Mouse (Mus musculus) thymus, adult 2 months (tissue): ENCODE data around the gene Glra1. TPM values are rescaled to one million over a fixed set of nuclear protein-coding genes. Genes with fewer than 3 reads are reported as not detected.

Experiments used
- DNase-seq: peaks from one replicate; pipeline ENCODE4 v3.0.0; 2021
- H3K27ac ChIP-seq: fragments of 200-500 bp; 2 replicates; pipeline ENCODE4 v1.5.1; 2012; ENCODE audit warnings: low read length, control low read depth; ENCODE audit not compliant: control insufficient read depth, insufficient read depth
- H3K27me3 ChIP-seq: fragments of 200-500 bp; 2 replicates; pipeline ENCODE4 v1.6.1; 2012; ENCODE audit warnings: mild to moderate bottlenecking, low read length, moderate library complexity, mixed read lengths; ENCODE audit not compliant: control insufficient read depth, insufficient read depth
- H3K36me3 ChIP-seq: fragments of 200-500 bp; 2 replicates; pipeline ENCODE4 v1.6.1; 2012; ENCODE audit warnings: mild to moderate bottlenecking, low read length, moderate library complexity; ENCODE audit not compliant: control insufficient read depth, insufficient read depth
- H3K4me1 ChIP-seq: fragments of 200-500 bp; replicated peaks from 2 replicates; pipeline ENCODE4 v1.6.1; 2012; ENCODE audit warnings: low read length; ENCODE audit not compliant: control insufficient read depth, insufficient read depth
- H3K4me3 ChIP-seq: fragments of 200-500 bp; 2 replicates; pipeline ENCODE4 v1.5.1; 2012; ENCODE audit warnings: mild to moderate bottlenecking, low read length, control low read depth, moderate library complexity; ENCODE audit not compliant: control insufficient read depth, insufficient read depth
- CTCF ChIP-seq: fragments of 200-500 bp; IDR thresholded peaks from 2 replicates; pipeline ENCODE4 v1.5.1; 2012; ENCODE audit warnings: mild to moderate bottlenecking, control low read depth, low read length, moderate library complexity, borderline replicate concordance; ENCODE audit not compliant: control insufficient read depth, poor library complexity, insufficient read depth; ENCODE audit errors: extremely low read depth
- POLR2A ChIP-seq: fragments of 200-500 bp; IDR thresholded peaks from 2 replicates; pipeline ENCODE4 v1.6.1; 2012; ENCODE audit warnings: mild to moderate bottlenecking, low read length, control low read depth, moderate library complexity; ENCODE audit not compliant: control insufficient read depth, poor library complexity, insufficient read depth; ENCODE audit errors: extremely low read depth
- WGBS: fragments of 180-500 bp; shearing (Covaris S2); methylation state at CpG from one replicate; pipeline ENCODE4 v1.1.7; 2018; 5-methylcytosine and 5-hydroxymethylcytosine counted together
- polyA plus RNA-seq: library from polyadenylated mRNA; depleted of rRNA; stranded (reverse); fragments of >200 nt; gene quantifications from 2 replicates; pipeline ENCODE4 v1.2.3, GENCODE M21; 2012

The Glra1 gene
- polyA plus RNA-seq, 1 experiment: not detected

DNA sequence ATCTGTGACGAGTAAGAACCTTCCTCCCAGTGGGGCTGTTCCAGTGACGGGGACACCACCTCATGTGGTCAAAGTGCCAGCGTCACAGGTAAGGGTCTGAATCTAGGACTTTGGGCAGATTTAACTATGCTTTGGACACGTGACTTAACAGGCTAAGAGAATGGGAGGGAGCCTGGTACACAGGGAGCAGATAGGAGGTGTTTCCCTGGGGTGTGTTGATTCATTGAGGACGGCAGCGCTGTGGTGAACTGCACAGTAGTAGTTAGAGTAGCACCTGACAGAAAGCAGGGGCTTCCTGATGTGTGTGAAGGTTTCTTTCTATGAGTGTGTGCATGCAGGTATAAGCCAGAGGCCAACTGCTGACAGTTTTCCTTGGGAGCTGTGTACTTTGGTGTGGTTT is 111.8 kb downstream of the Glra1 start:
- WGBS: 94% methylated on average over 6 of the region's 6 CpGs
- TF ChIP-seq CTCF (no peak), POLR2A (no peak)
- DNase-seq: no peak
- Histone ChIP-seq H3K27ac (no peak overlapping the region), H3K27me3 (no peaks in the 10 kb centered on the region), H3K4me3 (no peak overlapping the region), H3K4me1 (no peaks in the 10 kb centered on the region), H3K36me3 (peaks cover 81% of the 10 kb centered on the region)

DNA sequence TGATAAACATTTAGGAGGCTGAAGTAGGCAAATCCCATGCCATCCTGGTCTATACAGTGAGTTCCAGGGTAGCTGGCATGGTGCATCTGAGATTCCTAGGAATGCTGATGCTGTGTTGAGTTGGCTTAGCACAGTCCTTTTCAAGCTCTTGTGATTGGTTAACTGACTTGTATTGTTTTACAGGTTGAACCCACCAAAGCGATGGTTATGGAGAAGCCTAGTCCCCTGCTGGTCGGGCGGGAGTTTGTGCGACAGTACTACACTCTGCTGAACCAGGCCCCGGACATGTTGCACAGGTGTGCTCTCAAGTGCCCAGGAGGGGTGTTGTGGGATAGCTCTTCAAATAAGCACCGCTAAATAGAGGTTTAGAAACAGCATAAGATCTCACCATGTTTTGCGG is 122.6 kb downstream of the Glra1 start:
- Histone ChIP-seq H3K36me3 (peaks cover 47% of the 10 kb centered on the region), H3K27me3 (no peaks in the 10 kb centered on the region), H3K4me1 (no peaks in the 10 kb centered on the region), H3K27ac (no peak overlapping the region), H3K4me3 (no peak overlapping the region)
- WGBS: 96% methylated on average over 7 of the region's 7 CpGs
- TF ChIP-seq CTCF: no peak
- TF ChIP-seq POLR2A: no peak
- no peak for DNase-seq

DNA sequence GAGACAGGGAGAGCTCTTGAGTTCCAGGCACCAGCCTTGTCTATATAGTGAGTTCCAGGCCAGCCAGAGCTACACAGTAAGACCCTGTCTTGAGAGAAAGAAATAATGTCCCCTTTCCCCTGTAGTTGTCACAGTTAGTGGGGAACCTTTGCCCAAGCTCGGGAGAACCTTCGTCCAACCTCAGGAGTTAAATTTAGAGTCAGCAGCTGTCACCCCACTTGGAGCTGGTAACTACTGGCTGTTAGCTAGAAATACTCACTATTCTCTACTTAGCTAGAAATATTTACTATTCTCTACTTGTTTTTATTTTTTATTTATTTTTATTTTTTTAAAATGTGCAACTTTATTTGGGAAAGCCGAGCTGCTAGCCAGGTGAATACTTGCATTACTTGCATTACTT is 134.8 kb downstream of the Glra1 start:
- Histone ChIP-seq H3K4me1 (peaks cover 10% of the 10 kb centered on the region), H3K4me3 (no peak overlapping the region), H3K36me3 (no peaks in the 10 kb centered on the region), H3K27me3 (no peaks in the 10 kb centered on the region), H3K27ac (no peak overlapping the region)
- TF ChIP-seq POLR2A (no peak), CTCF (no peak)
- no peak for DNase-seq
- 73% methylated on average over 3 of the region's 3 CpGs for WGBS

DNA sequence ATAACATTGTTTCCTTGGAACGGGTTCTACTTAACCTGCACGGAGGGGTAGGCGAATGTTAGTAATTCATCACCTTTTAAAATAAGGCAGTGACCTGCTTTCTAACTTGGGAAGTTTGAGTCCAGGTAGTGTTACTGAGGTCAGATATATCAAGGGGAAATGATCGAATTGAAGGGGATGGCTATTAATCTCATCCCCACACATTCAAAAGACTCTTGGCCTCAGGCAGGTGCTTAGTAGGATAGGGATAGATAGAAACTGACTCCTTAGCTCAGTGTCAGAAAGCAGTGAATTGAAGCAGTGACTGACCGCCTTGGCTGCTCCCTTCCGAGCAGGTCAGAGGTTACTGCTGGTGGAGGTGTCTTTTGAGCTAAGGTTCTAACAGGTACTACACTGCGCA is 136.5 kb downstream of the Glra1 start:
- Histone ChIP-seq H3K36me3 (no peaks in the 10 kb centered on the region), H3K27ac (no peak overlapping the region), H3K4me3 (no peak overlapping the region), H3K4me1 (peaks cover 11% of the 10 kb centered on the region), H3K27me3 (no peaks in the 10 kb centered on the region)
- no peak for DNase-seq
- 72% methylated on average over 7 of the region's 7 CpGs for WGBS
- TF ChIP-seq POLR2A: no peak
- TF ChIP-seq CTCF: no peak

DNA sequence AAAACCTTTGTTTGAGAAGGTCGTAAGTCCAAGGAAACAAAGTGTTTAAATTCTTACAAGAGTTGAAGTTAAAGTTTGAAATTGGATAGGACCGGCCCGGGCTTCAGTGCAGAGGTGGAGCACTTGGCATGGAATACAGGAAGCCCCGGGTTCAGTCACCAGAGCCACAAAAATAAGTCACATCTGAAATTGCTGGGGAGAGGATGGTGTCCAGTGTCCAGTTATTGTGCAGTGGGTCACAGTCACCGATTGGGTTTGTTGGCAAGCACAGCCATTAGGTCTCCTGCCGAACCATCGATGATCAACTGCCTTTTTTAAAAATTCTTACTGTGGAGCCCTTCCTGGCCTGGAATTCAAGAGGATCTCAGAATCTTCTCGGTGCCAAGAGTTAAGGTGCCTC is 137.2 kb downstream of the Glra1 start:
- 9% methylated on average over 8 of the region's 8 CpGs for WGBS
- Histone ChIP-seq H3K36me3 (no peaks in the 10 kb centered on the region), H3K4me3 (peak overlapping the region; percentile 89), H3K27ac (no peak overlapping the region), H3K27me3 (no peaks in the 10 kb centered on the region), H3K4me1 (peaks cover 11% of the 10 kb centered on the region)
- DNase-seq: peak; percentile 15
- TF ChIP-seq CTCF (no peak), POLR2A (no peak)

GRCm38 (mm10) chr11:55469923-55470691 is 137.9 kb downstream of the Glra1 start:
- WGBS: under 1% methylated on average over 46 of the region's 46 CpGs
- Histone ChIP-seq H3K4me1 (peaks cover 11% of the 10 kb centered on the region), H3K36me3 (no peaks in the 10 kb centered on the region), H3K4me3 (peak overlapping the region; percentile 89), H3K27ac (no peak overlapping the region; the same call in 1 of the 2 replicates), H3K27me3 (no peaks in the 10 kb centered on the region)
- DNase-seq: peak; percentile 38
- TF ChIP-seq POLR2A (no peak), CTCF (0 out of 2 replicates have a peak, but pooled peaks have one; percentile 10)

GRCm38 (mm10) chr11:55469048-55469843 is 138.8 kb downstream of the Glra1 start, which contains the start of gene G3bp1:
G3bp1 (plus strand) TSS chr11:55469685.
- H3K4me1 ChIP-seq: peaks cover 11% of the 10 kb centered on the region
- H3K4me3 ChIP-seq: peak within 1 kb of the TSS; percentile 89
- WGBS: under 1% methylated on average over 57 of the region's 57 CpGs
- DNase-seq: peak; percentile 100
- H3K27me3 ChIP-seq: no peaks in the 10 kb centered on the region
- TF ChIP-seq CTCF (0 out of 2 replicates have a peak, but pooled peaks have one; percentile 33), POLR2A (peak; percentile 99)
- H3K36me3 ChIP-seq: no peaks in the 10 kb centered on the region
- peak within 1 kb of the TSS; percentile 80 for H3K27ac ChIP-seq
